Mouse (Mus musculus) right cerebral cortex, adult 2 months (tissue): Measurements from ENCODE around the gene Acot12.

Source experiments
- DNase-seq, 2 experiments: peaks; one replicate each; pipeline ENCODE4 v3.0.0; 2021 to 2022; ENCODE audit warnings: low spot score in 2 of 2

The Acot12 gene

DNA sequence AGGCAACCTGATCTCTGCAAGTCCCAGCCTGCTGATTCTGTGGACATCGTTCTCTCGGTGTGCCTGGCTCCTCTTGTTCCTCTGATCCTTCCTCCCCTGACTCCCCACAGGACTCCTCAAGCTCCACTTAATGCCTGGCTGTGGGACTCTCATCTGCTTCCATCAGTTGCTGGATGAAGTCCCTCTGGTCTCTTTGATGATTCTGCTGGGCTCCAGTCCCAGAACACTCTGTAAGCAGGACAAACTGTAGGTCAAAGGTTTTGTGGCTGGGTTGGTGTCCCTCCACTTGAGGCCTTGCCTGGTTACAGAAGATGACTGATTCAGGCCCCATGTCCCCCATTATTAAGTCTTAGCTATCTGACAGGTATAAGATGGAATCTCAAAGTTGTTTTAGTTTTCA lies 84.8 kb downstream of the Acot12 start:
- DNase-seq, result no peak

DNA sequence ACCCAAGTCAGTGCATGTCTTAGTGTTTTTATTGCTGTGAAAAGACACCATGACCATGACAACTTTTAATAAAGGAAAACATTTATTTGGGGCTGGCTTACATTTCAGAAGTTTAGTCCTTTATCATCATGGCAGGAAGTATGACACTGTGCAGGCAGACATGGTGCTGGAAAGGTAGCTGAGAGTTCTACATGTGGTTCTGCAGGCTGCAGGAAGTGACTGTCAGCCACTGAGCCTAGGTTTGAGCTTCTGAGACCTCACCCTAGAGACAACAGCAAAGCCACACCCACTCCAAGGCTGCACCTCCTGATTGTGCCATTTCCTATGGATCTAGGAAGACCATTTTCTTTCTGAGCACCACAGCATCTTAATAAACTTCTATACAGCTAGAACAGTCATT lies 86.6 kb downstream of the Acot12 start:
- DNase-seq, result no peak
